Mouse (Mus musculus): Measurements from ENCODE around the gene Gm13212.
"Not testable (repeated sequence)": the region's sequence is repeated elsewhere in the genome, so short reads cannot be mapped to it uniquely, and the experiment has no call there.

Gm13212 gene

GRCm38 (mm10) chr4:145585078-145585477, at the start of gene Gm13212:
Gene Gm13212 (plus strand): TSS chr4:145585166.
- DNase-seq (ENCODE audit: low spot score in 2 of 2): peak in 1 of 2 experiments; percentile 4

- DNase-seq (ENCODE audit: low spot score in 2 of 2): not testable (repeated sequence)
Observed at GRCm38 (mm10) chr4:145543861-145544260, 41.1 kb upstream of the Gm13212 start.

- not testable (repeated sequence) for DNase-seq (ENCODE audit: low spot score in 2 of 2)
Observed at GRCm38 (mm10) chr4:145545106-145545505, 39.9 kb upstream of the Gm13212 start.

- not testable (repeated sequence) for DNase-seq (ENCODE audit: low spot score in 2 of 2)
Observed at GRCm38 (mm10) chr4:145545734-145546349, 39.1 kb upstream of the Gm13212 start.

- not testable (repeated sequence) for DNase-seq (ENCODE audit: low spot score in 2 of 2)
Observed at GRCm38 (mm10) chr4:145546477-145546876, 38.5 kb upstream of the Gm13212 start.

GRCm38 (mm10) chr4:145556680-145557079, 28.3 kb upstream of the Gm13212 start:
- no peak for DNase-seq (ENCODE audit: low spot score in 2 of 2)

- DNase-seq (ENCODE audit: low spot score in 2 of 2): no peak
Observed at GRCm38 (mm10) chr4:145559505-145560099, 25.4 kb upstream of the Gm13212 start.

- no peak for DNase-seq (ENCODE audit: low spot score in 2 of 2)
Observed at GRCm38 (mm10) chr4:145564111-145564821, 20.7 kb upstream of the Gm13212 start.

- not testable (repeated sequence) for DNase-seq (ENCODE audit: low spot score in 2 of 2)
Observed at GRCm38 (mm10) chr4:145570461-145570860, 14.5 kb upstream of the Gm13212 start.

- not testable (repeated sequence) for DNase-seq (ENCODE audit: low spot score in 2 of 2)
Observed at GRCm38 (mm10) chr4:145576623-145577022, 8.3 kb upstream of the Gm13212 start.

GRCm38 (mm10) chr4:145580333-145580732, 4.6 kb upstream of the Gm13212 start:
- DNase-seq (ENCODE audit: low spot score in 2 of 2): not testable (repeated sequence)

GRCm38 (mm10) chr4:145586046-145586445, 1.1 kb downstream of the Gm13212 start:
- DNase-seq (ENCODE audit: low spot score in 2 of 2): not testable (repeated sequence)

- DNase-seq (ENCODE audit: low spot score in 2 of 2): not testable (repeated sequence)
Observed at GRCm38 (mm10) chr4:145594183-145594582, 9.2 kb downstream of the Gm13212 start.

GRCm38 (mm10) chr4:145594798-145595197, 9.8 kb downstream of the Gm13212 start:
- DNase-seq (ENCODE audit: low spot score in 2 of 2): not testable (repeated sequence)

- DNase-seq (ENCODE audit: low spot score in 2 of 2): not testable (repeated sequence)
Observed at GRCm38 (mm10) chr4:145640416-145641185, 55.6 kb downstream of the Gm13212 start.

- not testable (repeated sequence) for DNase-seq (ENCODE audit: low spot score in 2 of 2)
Observed at GRCm38 (mm10) chr4:145670385-145670784, 85.4 kb downstream of the Gm13212 start, which contains the start of gene Zfp980. Gene Zfp980 (plus strand): TSS chr4:145670685.

- DNase-seq (ENCODE audit: low spot score in 2 of 2): not testable (repeated sequence)
Observed at GRCm38 (mm10) chr4:145674286-145674780, 89.4 kb downstream of the Gm13212 start.

All from urinary bladder, adult 18-20 months (tissue).